Mouse (Mus musculus) E14TG2a.4 (cell line): ENCODE results near the gene D6Wsu163e.

Experiments used
- H3K27me3 ChIP-seq: 2 replicates; pipeline ENCODE4 v1.6.1; 2014; ENCODE audit warnings: low read length, control low read depth; ENCODE audit not compliant: insufficient read depth
- H3K36me3 ChIP-seq: 2 replicates; pipeline ENCODE4 v1.6.1; 2014; ENCODE audit warnings: low read length, control low read depth; ENCODE audit not compliant: insufficient read depth
- H3K4me1 ChIP-seq: replicated peaks from 2 replicates; pipeline ENCODE4 v1.6.1; 2014; ENCODE audit warnings: low read depth, low read length, control low read depth
- H3K4me3 ChIP-seq: replicated peaks from 2 replicates; pipeline ENCODE4 v1.5.1; 2014; ENCODE audit warnings: mild to moderate bottlenecking, low read length
- H3K9me3 ChIP-seq: 2 replicates; pipeline ENCODE4 v1.6.1; 2014; ENCODE audit warnings: low read length, control low read depth
- CTCF ChIP-seq: conservative IDR thresholded peaks from 2 replicates; pipeline ENCODE4 v1.5.1; 2014; ENCODE audit warnings: low read length
- NANOG ChIP-seq: IDR thresholded peaks from 2 replicates; pipeline ENCODE4 v1.6.1; 2014; ENCODE audit warnings: borderline replicate concordance, low read length, mixed read lengths
- POU5F1 ChIP-seq: IDR thresholded peaks from 2 replicates; pipeline ENCODE4 v1.6.1; 2014; ENCODE audit warnings: low read length, borderline replicate concordance

D6Wsu163e gene

DNA sequence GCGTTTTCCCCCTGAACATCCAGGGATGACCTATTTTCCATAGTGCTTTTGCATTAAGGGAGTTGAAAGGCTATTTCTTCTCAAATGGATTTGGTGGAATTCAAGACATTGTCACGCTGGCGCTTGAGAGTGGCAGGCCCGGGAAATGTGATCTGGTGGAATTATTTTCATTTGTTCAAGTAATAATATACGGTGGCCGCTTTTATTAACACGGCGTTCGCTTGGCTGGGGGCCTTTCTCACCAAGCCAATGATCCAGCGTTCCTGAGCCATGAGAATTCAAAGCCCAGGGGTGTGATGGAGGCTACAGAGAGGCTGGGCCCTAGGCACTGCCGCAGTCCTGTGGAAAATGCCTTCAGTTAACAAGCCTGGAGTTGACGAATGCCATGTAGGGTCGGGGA, 80.7 kb downstream of the D6Wsu163e start:
- Histone ChIP-seq H3K27me3 (peaks cover 96% of the 10 kb centered on the region), H3K9me3 (no peaks in the 10 kb centered on the region), H3K36me3 (no peaks in the 10 kb centered on the region), H3K4me3 (peak overlapping the region; percentile 43), H3K4me1 (peaks cover 34% of the 10 kb centered on the region)
- TF ChIP-seq NANOG = no peak

GRCm38 (mm10) chr6:127024836-127025235, 85.1 kb downstream of the D6Wsu163e start:
- Histone ChIP-seq H3K4me1 (peaks cover 20% of the 10 kb centered on the region), H3K27me3 (peaks cover 90% of the 10 kb centered on the region), H3K4me3 (no peak overlapping the region), H3K9me3 (no peaks in the 10 kb centered on the region), H3K36me3 (no peaks in the 10 kb centered on the region)
- no peak for TF ChIP-seq CTCF
- no peak for TF ChIP-seq POU5F1
- no peak for TF ChIP-seq NANOG
